Mouse (Mus musculus) brain, adult 2 months (tissue): ENCODE data around the gene Mdh1.

Source experiments
- DNase-seq: peaks from one replicate; pipeline ENCODE4 v3.0.0; 2011; ENCODE audit warnings: low read depth, low spot score

Mdh1 gene

GRCm38 (mm10) chr11:21571700-21572381 lies at the start of gene Mdh1, which contains the start of gene Wdpcp:
TSS of gene Mdh1 (minus strand) at chr11:21572367.
TSS of gene Wdpcp (plus strand) at chr11:21572235.
- peak; percentile 100 for DNase-seq

- DNase-seq, result no peak
Measured at GRCm38 (mm10) chr11:21615915-21616314, 43.7 kb upstream of the Mdh1 start.

GRCm38 (mm10) chr11:21602497-21602896 lies 30.3 kb upstream of the Mdh1 start:
- no peak for DNase-seq

- no peak for DNase-seq
Measured at GRCm38 (mm10) chr11:21583286-21583685, 11.1 kb upstream of the Mdh1 start.

GRCm38 (mm10) chr11:21581472-21581871 lies 9.3 kb upstream of the Mdh1 start:
- DNase-seq, result no peak

- peak; percentile 84 for DNase-seq
Measured at GRCm38 (mm10) chr11:21570973-21571372, 1.2 kb downstream of the Mdh1 start.

- DNase-seq, result no peak
Measured at GRCm38 (mm10) chr11:21570109-21570474, 2.1 kb downstream of the Mdh1 start.

GRCm38 (mm10) chr11:21569456-21570108 lies 2.6 kb downstream of the Mdh1 start:
- DNase-seq, result peak; percentile 89

- DNase-seq, result no peak
Measured at GRCm38 (mm10) chr11:21569002-21569401, 3.2 kb downstream of the Mdh1 start.

GRCm38 (mm10) chr11:21567733-21568132 lies 4.4 kb downstream of the Mdh1 start:
- no peak for DNase-seq

- no peak for DNase-seq
Measured at GRCm38 (mm10) chr11:21566934-21567333, 5.2 kb downstream of the Mdh1 start.

GRCm38 (mm10) chr11:21564681-21565405 lies 7.3 kb downstream of the Mdh1 start:
- no peak for DNase-seq

GRCm38 (mm10) chr11:21563617-21564325 lies 8.4 kb downstream of the Mdh1 start:
- no peak for DNase-seq

GRCm38 (mm10) chr11:21561347-21561746 lies 10.8 kb downstream of the Mdh1 start:
- peak; percentile 48 for DNase-seq

GRCm38 (mm10) chr11:21559727-21560126 lies 12.4 kb downstream of the Mdh1 start:
- DNase-seq, result no peak

GRCm38 (mm10) chr11:21552049-21552448 lies 20.1 kb downstream of the Mdh1 start:
- no peak for DNase-seq

- DNase-seq, result no peak
Measured at GRCm38 (mm10) chr11:21550222-21551173, 21.7 kb downstream of the Mdh1 start.

GRCm38 (mm10) chr11:21549754-21550153 lies 22.4 kb downstream of the Mdh1 start:
- no peak for DNase-seq

GRCm38 (mm10) chr11:21549052-21549451 lies 23.1 kb downstream of the Mdh1 start:
- no peak for DNase-seq

GRCm38 (mm10) chr11:21547518-21547917 lies 24.6 kb downstream of the Mdh1 start:
- DNase-seq, result no peak

GRCm38 (mm10) chr11:21546671-21547070 lies 25.5 kb downstream of the Mdh1 start:
- DNase-seq, result no peak
